Mouse (Mus musculus): ENCODE data around the gene Slc35g2.
A peak's percentile ranks its signal among the peaks of the same experiment; 100 is the strongest.

The Slc35g2 gene

DNA sequence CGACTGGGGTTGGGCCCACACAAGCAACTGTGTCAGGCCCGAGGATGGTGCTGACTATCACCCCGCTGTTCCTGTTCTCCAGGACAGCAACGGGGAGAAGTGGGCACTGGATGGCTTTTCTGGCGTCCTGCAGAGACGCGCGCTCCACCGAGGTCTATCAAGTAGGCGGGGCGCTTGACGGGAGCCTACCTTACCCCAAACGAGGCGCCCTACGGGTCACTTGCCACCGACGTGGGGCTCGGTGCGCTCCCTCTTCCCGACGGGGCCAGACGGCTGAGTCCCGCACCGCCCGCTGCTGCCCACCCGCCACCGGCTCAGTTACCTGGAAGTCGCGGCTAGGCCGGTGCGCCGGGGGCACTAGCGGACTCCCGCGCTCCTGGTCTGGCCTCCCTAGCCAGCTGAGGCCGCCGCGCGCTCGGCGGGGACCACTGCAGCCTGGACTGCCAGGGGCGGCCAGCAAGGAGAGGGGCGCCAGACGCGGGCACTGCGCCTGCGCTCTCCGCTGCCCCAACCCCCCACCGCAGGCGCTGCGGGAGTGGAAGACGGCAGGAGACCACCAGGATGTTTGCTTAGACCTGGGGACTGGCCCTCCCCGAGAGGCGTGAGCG lies at the start of gene Slc35g2:
TSS of gene Slc35g2 (minus strand) at position 465 of the 608 bp plus-strand sequence.
- DNase-seq, result peak; percentile 42 to 52

DNA sequence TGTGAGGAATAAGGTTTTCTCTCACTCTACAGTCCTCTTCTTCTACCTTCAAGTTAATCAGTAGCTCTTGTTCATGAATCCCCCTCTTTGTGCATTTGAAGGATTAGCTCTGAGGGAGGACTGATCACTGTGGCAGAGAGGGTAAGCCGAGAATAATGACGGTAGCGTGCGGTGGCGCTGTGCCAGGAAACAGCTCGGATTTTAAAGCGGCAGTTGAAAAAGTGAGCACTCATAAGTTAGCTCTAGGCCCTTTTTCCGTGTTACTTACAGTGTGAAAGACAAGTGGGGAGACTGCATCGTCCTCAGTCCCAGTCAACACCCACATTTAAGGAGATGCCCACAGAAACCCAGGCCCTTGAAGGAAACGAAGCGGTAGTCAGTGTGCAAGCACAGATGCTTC lies 46.1 kb upstream of the Slc35g2 start:
- peak; percentile 26 to 36 for DNase-seq

DNA sequence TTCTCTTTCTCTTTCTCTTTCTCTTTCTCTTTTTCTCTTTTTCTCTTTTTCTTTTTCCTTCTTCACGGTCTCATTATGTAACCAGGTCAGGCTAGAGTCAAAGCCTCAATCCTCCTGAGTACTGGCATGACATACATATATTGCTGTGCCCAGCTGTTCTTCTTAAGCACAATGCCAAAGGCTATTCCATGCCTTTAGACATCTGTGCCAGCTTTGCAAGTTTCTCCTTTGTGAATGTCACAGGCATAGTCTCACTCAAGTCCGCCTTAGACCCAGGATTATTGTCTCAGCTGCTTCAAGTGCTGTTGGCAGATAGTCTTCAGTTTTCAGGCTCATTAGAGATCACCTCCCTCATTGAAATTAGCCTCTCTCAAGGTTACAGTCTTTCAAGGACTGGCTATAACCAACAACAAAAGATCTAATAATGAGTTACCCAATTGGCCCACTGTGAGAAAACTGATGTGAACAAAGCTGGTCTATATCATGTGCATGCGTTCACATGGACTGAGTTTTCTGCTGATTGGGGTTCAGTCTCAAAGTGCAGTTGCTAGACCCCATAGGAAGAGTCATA lies 42.7 kb upstream of the Slc35g2 start:
- no peak for DNase-seq

DNA sequence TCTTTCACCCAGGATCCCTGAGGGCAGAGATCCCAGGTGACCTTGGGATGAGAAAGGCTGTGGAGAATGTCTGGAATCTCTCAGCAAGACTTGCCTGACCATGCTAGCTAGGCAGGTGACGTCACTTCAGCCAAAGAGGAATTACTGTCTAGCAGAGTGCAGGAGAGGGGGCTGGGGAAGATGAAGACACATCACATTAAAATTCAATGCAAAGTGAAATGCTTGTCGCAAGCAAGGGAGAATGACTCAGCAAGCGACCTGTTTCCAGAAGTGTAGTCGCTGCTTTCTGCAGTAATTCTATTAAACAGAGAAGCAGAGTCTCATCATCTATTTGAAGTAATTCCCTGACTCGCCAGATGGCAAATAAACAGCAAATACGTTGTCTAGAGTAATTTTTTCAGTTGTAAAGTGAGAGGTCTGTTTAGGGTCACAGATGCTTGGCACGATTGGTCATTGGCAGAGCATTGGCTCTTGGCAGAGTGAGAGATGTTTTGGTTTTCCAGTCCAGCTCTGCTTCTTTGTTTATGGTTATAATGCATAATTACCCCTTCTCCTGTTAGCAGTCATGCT lies 35.2 kb upstream of the Slc35g2 start:
- peak in 1 of 2 experiments; percentile 20 for DNase-seq

DNA sequence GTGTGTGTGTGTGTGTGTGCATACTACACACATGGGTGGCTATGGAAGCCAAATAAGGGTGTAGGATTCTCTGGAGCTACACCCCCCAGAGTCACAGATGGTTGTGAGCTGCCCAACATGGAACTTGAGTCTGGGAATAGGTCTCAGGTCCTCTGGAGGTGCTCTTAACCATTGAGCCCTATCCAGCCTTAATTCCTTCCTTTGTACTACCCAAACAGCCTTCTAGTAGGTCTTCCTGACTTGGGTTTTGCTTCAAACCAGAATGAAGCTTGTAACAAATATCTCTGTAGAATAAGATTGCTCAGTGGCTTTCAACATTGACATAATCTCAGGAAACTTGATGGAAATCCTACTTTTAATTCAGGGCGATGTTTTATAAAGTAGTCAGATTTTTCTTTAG lies 34.6 kb upstream of the Slc35g2 start:
- no peak for DNase-seq

- no peak for DNase-seq
Measured at GRCm38 (mm10) chr9:100603156-100603555, 32.3 kb upstream of the Slc35g2 start.

GRCm38 (mm10) chr9:100602130-100602529 lies 31.2 kb upstream of the Slc35g2 start:
- DNase-seq, result no peak

- no peak for DNase-seq
Measured at GRCm38 (mm10) chr9:100599761-100600328, 29.0 kb upstream of the Slc35g2 start.

GRCm38 (mm10) chr9:100597546-100597945 lies 26.7 kb upstream of the Slc35g2 start, which contains the start of gene Stag1:
TSS of gene Stag1 (plus strand) at chr9:100597798.
- DNase-seq, result no peak

GRCm38 (mm10) chr9:100596317-100596716 lies 25.4 kb upstream of the Slc35g2 start:
- DNase-seq, result no peak

- no peak for DNase-seq
Measured at GRCm38 (mm10) chr9:100590462-100590861, 19.6 kb upstream of the Slc35g2 start.

- no peak for DNase-seq
Measured at GRCm38 (mm10) chr9:100584031-100584430, 13.1 kb upstream of the Slc35g2 start.

DNA sequence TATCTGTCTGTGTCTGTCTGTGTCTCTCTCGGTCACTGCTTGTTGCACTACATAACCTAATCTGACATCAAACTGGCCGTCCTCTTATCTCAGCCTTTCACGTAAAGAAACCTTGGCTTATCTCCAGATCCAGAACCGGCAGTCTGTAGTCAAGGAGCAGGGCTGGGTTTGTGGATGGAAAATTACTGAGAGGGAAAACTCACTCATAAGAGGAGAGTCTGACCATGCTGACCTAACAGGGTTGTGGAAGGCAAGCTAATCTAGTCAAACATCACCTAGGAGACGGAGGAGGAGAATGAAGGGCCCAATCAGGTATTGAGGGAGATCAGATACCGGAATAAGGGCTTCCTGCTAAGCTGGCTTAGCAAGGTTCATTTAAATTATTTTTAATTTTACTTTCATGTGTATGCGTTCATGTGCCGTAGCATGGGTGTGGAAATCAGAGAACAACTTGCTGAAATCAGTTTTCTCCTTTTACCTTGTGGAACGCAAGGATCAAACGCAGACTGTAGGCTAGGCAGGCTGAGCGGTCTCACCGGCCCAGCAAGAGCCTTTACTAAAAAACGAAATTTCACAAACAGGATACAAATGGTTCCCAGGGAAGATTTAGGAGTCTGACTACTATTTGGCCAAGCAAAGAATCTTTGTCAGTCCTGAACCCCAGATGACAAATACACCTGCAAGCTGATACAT lies 12.1 kb upstream of the Slc35g2 start:
- peak; percentile 62 to 81 for DNase-seq

DNA sequence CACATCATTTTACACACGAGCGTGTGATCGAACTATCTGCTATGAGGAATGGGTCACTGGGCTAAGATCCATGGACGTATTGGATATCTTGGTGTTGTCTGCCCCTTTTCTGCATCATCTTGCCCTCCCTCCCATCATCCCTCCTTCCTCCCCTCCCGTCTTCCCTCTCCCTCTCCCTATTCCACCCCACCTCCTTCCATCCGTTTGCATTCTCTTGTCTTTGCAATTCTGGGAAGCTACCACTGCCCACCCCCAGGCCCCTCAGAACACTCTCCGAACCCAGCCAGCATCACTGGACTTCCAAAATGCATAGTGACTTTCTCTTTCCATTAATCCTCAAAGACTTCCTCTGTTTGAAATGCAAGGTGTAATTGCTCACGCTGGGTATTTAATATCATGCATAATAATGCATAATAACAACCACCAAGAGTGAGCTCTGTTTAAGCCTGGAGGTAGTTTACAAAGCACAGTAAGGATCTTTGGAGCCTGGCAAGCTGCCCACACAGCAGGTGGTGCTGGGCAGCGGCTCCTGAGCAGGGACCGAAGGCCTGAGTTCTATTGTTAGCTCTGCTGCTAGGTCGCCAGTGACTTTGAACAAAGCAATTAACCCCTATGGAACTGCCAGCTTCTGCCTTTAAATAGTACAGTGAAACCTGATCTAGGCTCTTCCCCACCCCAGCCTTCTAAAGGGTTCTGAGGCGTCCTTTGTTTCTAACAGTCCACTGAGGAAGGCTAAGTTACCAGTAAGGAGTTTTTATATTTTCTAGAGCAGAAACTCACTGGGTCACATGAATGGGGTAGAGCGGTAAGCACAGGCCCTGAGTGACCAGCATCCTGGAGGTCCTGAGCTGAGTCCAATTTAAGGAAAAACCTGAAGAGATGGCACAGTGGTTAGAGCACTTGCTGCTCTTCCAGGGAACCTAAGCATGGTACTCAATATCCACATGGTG lies 10.9 kb upstream of the Slc35g2 start:
- peak; percentile 47 for DNase-seq

DNA sequence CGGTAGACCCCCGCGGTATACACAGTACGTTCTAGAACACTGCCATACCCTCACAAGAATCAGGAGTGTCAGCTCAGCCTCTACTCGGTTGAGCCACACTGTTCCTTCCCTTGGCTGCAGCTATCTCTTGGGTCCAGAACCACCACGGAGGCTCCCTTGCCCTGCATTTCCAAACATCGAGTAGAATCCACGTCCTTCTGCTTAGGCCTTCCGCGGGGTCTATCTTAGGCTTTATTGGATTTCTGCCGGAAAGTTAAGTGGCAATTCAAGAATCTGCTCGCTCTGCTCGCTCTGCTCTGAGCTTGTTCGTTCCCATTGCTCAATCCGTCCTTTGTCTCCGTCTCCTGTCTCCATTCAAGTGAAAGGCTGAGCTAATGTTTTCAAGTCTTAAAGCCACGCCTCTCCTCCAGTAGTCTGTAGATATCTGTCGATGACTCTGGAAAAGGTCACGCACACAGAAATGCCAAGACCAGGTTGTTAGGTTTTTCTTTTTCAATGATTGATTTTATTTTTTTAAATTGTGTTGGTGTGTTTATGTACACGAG lies 9.4 kb upstream of the Slc35g2 start:
- peak in 1 of 2 experiments; percentile 57 for DNase-seq

- DNase-seq, result no peak
Measured at GRCm38 (mm10) chr9:100573942-100574341, 3.1 kb upstream of the Slc35g2 start.

GRCm38 (mm10) chr9:100573300-100573699 lies 2.4 kb upstream of the Slc35g2 start:
- peak in 1 of 2 experiments; percentile 28 for DNase-seq

DNA sequence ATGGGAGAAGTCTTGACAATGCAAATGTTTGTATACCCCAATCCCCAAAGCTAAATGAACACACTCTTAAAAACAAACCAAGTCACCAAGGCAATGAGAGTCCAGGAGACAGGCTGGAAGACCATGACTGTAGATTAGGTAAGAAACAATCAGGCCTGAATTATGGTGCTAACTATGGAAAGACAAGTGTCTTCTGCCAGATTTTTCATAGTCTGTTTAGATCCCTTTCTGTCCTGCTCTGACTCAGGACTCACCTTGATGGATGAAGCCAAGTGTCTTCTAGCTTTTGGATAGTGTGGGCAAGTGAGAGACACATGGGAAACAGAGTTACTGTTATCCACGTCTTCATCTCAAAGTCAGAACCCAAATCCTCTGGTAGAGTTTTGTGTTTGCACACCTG lies 621 bp upstream of the Slc35g2 start:
- DNase-seq, result no peak

- peak; percentile 67 to 79 for DNase-seq
Measured at GRCm38 (mm10) chr9:100569798-100570625, 878 bp downstream of the Slc35g2 start.

DNA sequence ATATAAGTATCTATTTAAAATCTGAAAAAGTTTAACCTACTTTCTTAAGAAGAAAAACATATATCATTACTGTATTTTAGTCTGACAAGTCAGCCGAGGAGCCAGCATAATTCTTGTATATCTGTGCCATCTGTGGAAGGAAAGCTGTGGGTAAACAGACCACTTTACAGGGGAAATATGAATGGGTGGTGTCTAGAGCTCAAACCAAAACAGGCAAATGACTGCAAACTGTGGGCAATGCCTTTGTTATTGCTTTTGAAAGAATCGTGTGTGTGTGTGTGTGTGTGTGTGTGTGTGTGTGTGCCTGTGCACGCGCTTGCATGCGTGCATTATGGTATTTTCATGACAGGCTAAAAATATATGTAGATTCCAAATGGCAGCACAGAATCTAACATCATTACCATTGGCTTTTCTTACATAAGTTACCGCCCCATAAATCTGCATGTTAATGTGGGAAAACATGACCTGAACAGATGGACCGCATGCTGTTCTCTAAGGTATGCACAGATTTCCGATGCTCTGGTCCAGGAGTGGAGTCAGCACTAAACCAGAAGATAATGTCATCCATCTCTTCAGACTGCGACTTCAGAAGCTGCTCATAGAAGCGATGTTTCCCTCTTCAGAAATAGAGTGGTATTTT lies 10.5 kb downstream of the Slc35g2 start:
- DNase-seq, result peak in 1 of 2 experiments; percentile 28
